Mouse (Mus musculus): Measurements from ENCODE around the gene Gm17387. TPM values are rescaled to one million over a fixed set of nuclear protein-coding genes. Genes with fewer than 3 reads are reported as not detected.
A peak's percentile ranks its signal among the peaks of the same experiment; 100 is the strongest.

Gm17387 gene
- polyA plus RNA-seq, 1 experiment from 2014 or later, result not detected

GRCm38 (mm10) chr7:141021489-141022449, 7.2 kb upstream of the Gm17387 start:
- ATAC-seq, result peak; percentile 60
- Histone ChIP-seq H3K4me2 (ENCODE audit: low read depth, low read length) (no peak overlapping the region), H3K9ac (replicated peaks) (no peak overlapping the region)

GRCm38 (mm10) chr7:141024865-141025838, 3.8 kb upstream of the Gm17387 start:
- H3K9me3 ChIP-seq (ENCODE audit: low read length), result no peaks in the 10 kb centered on the region

More at GRCm38 (mm10) chr7:141021489-141022449, 7.2 kb upstream of the Gm17387 start:
- H3K4me1 ChIP-seq (ENCODE audit: insufficient read depth), result 0 out of 2 replicates have a peak, but pooled peaks cover 3% of the 10 kb centered on the region
- TF ChIP-seq CTCF (IDR thresholded peaks at IDR 0.05; ENCODE audit: low read depth) (no peak), EP300 (IDR thresholded peaks at IDR 0.05; ENCODE audit: low read depth) (no peak; the same call in 1 of the 2 replicates)
- no peak overlapping the region for H3K4me3 ChIP-seq (ENCODE audit: low read depth, low read length)
- no peak for DNase-seq
- H3K27me3 ChIP-seq (ENCODE audit: insufficient read depth, low read length), result no peaks in the 10 kb centered on the region
- WGBS (ENCODE audit: insufficient replicate concordance), result 70% methylated on average over 14 of the region's 14 CpGs
- peak overlapping the region; percentile 12; the same call in 1 of the 2 replicates for H3K27ac ChIP-seq (ENCODE audit: low read depth)
- H3K36me3 ChIP-seq (replicated peaks; ENCODE audit: insufficient read depth, low read length), result no peaks in the 10 kb centered on the region
- no peaks in the 10 kb centered on the region for H3K9me3 ChIP-seq (ENCODE audit: low read length)

GRCm38 (mm10) chr7:141026097-141026739, 2.7 kb upstream of the Gm17387 start:
- 66% methylated on average over 6 of the region's 6 CpGs for WGBS (ENCODE audit: insufficient replicate concordance)
- no peaks in the 10 kb centered on the region for H3K9me3 ChIP-seq (ENCODE audit: low read length)
- H3K36me3 ChIP-seq (replicated peaks; ENCODE audit: insufficient read depth, low read length), result no peaks in the 10 kb centered on the region
- H3K4me3 ChIP-seq (ENCODE audit: low read depth, low read length), result no peak overlapping the region
- H3K9ac ChIP-seq (replicated peaks), result no peak overlapping the region
- H3K27me3 ChIP-seq (ENCODE audit: insufficient read depth, low read length), result no peaks in the 10 kb centered on the region
- no peak overlapping the region for H3K4me2 ChIP-seq (ENCODE audit: low read depth, low read length)
- DNase-seq, result no peak
- TF ChIP-seq CTCF (IDR thresholded peaks at IDR 0.05; ENCODE audit: low read depth) (no peak), EP300 (IDR thresholded peaks at IDR 0.05; ENCODE audit: low read depth) (no peak)
- 0 out of 2 replicates have a peak, but pooled peaks cover 3% of the 10 kb centered on the region for H3K4me1 ChIP-seq (ENCODE audit: insufficient read depth)
- peak overlapping the region; percentile 25 for H3K27ac ChIP-seq (ENCODE audit: low read depth)
- no peak for ATAC-seq

More at GRCm38 (mm10) chr7:141024865-141025838, 3.8 kb upstream of the Gm17387 start:
- no peak overlapping the region for H3K9ac ChIP-seq (replicated peaks)
- no peaks in the 10 kb centered on the region for H3K27me3 ChIP-seq (ENCODE audit: insufficient read depth, low read length)
- H3K4me3 ChIP-seq (ENCODE audit: low read depth, low read length), result no peak overlapping the region
- no peaks in the 10 kb centered on the region for H3K36me3 ChIP-seq (replicated peaks; ENCODE audit: insufficient read depth, low read length)
- TF ChIP-seq CTCF (IDR thresholded peaks at IDR 0.05; ENCODE audit: low read depth) (no peak), EP300 (IDR thresholded peaks at IDR 0.05; ENCODE audit: low read depth) (no peak)
- DNase-seq (no peak), ATAC-seq (no peak)
- 0 out of 2 replicates have a peak, but pooled peaks cover 3% of the 10 kb centered on the region for H3K4me1 ChIP-seq (ENCODE audit: insufficient read depth)
- 63% methylated on average over 6 of the region's 6 CpGs for WGBS (ENCODE audit: insufficient replicate concordance)
- H3K27ac ChIP-seq (ENCODE audit: low read depth), result peak overlapping the region; percentile 17
- no peak overlapping the region for H3K4me2 ChIP-seq (ENCODE audit: low read depth, low read length)

- TF ChIP-seq CTCF (IDR thresholded peaks at IDR 0.05; ENCODE audit: low read depth) (no peak), EP300 (IDR thresholded peaks at IDR 0.05; ENCODE audit: low read depth) (no peak)
- peak overlapping the region; percentile 25 for H3K27ac ChIP-seq (ENCODE audit: low read depth)
- no peak for DNase-seq
Measured at GRCm38 (mm10) chr7:141026740-141027098, 2.2 kb upstream of the Gm17387 start.

GRCm38 (mm10) chr7:141030390-141030789, 1.5 kb downstream of the Gm17387 start:
- Histone ChIP-seq H3K4me2 (ENCODE audit: low read depth, low read length) (no peak overlapping the region), H3K36me3 (replicated peaks; ENCODE audit: insufficient read depth, low read length) (no peaks in the 10 kb centered on the region), H3K27me3 (ENCODE audit: insufficient read depth, low read length) (no peaks in the 10 kb centered on the region), H3K4me1 (ENCODE audit: insufficient read depth) (0 out of 2 replicates have a peak, but pooled peaks cover 3% of the 10 kb centered on the region), H3K4me3 (ENCODE audit: low read depth, low read length) (no peak overlapping the region), H3K9me3 (ENCODE audit: low read length) (no peaks in the 10 kb centered on the region), H3K27ac (ENCODE audit: low read depth) (no peak overlapping the region), H3K9ac (replicated peaks) (no peak overlapping the region)
- 70% methylated on average over 3 of the region's 3 CpGs for WGBS (ENCODE audit: insufficient replicate concordance)
- TF ChIP-seq CTCF (IDR thresholded peaks at IDR 0.05; ENCODE audit: low read depth) (no peak), EP300 (IDR thresholded peaks at IDR 0.05; ENCODE audit: low read depth) (no peak)
- DNase-seq, result no peak
- no peak for ATAC-seq

More at GRCm38 (mm10) chr7:141026740-141027098, 2.2 kb upstream of the Gm17387 start:
- Histone ChIP-seq H3K9me3 (ENCODE audit: low read length) (no peaks in the 10 kb centered on the region), H3K9ac (replicated peaks) (no peak overlapping the region), H3K4me1 (ENCODE audit: insufficient read depth) (0 out of 2 replicates have a peak, but pooled peaks cover 3% of the 10 kb centered on the region), H3K36me3 (replicated peaks; ENCODE audit: insufficient read depth, low read length) (no peaks in the 10 kb centered on the region), H3K4me2 (ENCODE audit: low read depth, low read length) (no peak overlapping the region), H3K27me3 (ENCODE audit: insufficient read depth, low read length) (no peaks in the 10 kb centered on the region), H3K4me3 (ENCODE audit: low read depth, low read length) (no peak overlapping the region)
- ATAC-seq, result no peak
- 66% methylated on average over 5 of the region's 5 CpGs for WGBS (ENCODE audit: insufficient replicate concordance)

Data from liver, postnatal 0 days (tissue).